Mouse (Mus musculus) c-Kit-positive CD71-negative TER-119-negative erythroid progenitor cells, embryonic 14.5 days (primary cell): ENCODE measurements around the gene Atp6v0d1.
A peak's percentile ranks its signal among the peaks of the same experiment; 100 is the strongest.
"Not testable (repeated sequence)": the region's sequence is repeated elsewhere in the genome, so short reads cannot be mapped to it uniquely, and the experiment has no call there.

ENCODE experiments used
- DNase-seq: peaks from one replicate; pipeline ENCODE4 v3.0.0-alpha.2; 2013; ENCODE audit warnings: low read depth

Gene Atp6v0d1

GRCm38 (mm10) chr8:105565952-105566702 lies at the start of gene Atp6v0d1:
TSS of gene Atp6v0d1 (minus strand) at chr8:105566047.
- DNase-seq = peak; percentile 100

DNA sequence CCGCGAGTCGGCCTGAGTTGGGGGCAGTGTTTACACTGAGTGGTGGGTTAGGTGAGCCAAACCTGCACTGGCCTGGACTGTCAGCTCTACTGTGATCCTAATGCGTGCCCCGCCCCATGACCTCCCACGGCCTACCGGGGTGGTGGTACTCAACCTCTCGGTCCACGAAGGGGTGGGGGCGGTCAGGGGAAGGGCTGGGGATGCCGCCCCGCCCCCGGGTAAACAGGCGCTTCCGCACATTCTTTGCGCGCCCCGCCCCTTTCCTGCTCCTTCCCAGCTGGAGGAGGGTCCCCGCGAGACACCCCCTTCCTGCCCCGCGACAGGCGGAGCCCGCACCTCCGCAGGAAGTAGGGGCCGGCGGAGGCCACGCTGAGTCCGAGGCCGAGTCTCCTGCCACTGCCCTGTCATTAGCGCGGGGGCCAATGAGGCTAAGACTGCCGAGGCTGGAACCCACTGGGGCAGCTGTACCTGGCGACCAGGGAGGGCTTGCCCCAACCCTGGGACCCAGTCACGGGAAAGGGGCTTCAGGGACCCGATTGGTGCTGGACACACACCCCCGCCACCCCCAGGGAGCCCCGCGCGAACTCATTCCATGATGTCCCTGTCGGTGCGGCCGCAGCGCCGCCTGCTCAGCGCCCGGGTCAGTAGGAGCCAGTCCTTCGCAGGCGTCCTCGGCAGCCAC lies 48.1 kb upstream of the Atp6v0d1 start:
- DNase-seq = no peak

DNA sequence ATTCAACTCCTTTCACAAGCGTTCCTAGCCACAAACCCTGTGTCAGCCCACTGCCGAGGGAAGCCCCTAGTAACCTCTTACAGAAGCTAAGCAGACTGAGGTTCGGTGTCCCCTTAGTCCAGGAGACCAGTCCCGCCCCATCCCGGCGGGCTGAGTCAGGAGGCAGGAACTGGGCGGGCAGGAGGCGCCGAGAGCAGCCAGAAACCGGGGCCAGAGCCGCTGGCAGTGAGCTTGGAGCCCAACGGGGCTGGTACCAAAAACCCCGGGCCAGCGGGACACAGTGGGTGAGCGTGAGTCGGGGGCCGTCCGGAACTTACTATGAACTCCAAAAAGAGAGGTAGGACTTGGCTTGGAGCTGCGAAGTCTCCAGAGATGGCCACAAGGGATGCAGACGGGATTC lies 47.2 kb upstream of the Atp6v0d1 start:
- DNase-seq = no peak

DNA sequence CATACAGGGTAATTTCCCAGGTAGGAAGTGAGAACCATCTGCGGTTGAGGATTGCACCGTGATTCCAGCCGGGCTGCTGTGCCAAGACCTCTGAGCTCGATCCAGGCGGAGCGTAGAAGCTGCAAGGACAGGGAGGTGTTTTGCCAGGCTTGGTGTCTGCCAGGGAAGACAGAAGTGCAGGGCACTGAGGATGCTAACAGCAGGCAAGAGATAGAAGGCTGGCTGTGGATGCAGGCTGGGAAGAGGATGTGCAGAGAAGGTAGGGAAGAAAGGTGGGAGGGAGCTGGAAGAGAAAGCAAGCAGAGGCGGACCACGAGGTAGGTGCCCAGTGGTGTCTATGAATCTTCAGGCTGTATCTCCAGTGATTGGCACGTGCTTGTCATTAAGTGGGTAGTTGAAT lies 46.0 kb upstream of the Atp6v0d1 start:
- DNase-seq = no peak

DNA sequence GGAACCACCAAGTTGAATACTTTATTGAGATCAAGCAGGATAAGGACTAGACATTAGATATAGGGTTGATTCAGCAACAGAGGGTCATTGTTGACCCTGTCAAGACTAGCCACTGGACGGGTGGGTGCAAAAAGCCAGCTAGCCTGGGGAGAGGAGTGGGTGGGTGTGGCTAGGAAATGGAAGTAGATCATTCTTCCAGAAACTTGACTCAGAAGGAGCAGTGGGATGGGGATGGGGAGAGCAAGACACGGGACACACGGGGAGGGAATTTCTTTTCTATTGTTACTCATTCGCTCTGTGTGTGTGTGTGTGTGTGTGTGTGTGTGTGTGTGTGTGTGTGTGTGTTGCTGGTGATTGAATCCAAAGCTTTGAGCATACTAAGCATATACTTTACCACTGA lies 43.9 kb upstream of the Atp6v0d1 start:
- no peak for DNase-seq

DNA sequence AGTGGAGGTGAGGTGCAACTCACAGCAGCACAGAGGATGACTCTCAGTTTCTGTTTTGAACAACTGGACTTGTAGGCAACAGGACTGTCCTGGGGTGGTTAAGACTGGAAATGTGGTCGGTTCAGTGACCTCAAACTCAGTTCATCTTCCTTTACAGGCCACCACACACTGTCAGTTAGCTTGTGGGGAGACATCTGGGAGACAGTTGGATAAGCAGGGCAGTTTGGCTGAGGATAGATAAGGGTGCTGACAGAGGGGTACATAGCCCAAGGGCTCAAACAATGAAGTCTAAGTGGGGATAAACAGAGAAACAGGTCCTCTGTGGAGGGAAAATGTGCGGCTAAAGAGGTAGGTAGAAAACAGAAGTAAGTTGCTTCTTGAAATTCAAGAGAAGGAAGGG lies 43.5 kb upstream of the Atp6v0d1 start:
- DNase-seq = no peak

GRCm38 (mm10) chr8:105607684-105608083 lies 41.8 kb upstream of the Atp6v0d1 start:
- no peak for DNase-seq

GRCm38 (mm10) chr8:105607062-105607461 lies 41.2 kb upstream of the Atp6v0d1 start:
- no peak for DNase-seq

- DNase-seq = no peak
Observed at GRCm38 (mm10) chr8:105606189-105607023, 40.6 kb upstream of the Atp6v0d1 start.

- no peak for DNase-seq
Observed at GRCm38 (mm10) chr8:105605491-105606188, 39.8 kb upstream of the Atp6v0d1 start.

GRCm38 (mm10) chr8:105604804-105605381 lies 39.0 kb upstream of the Atp6v0d1 start, which contains the start of gene Ripor1:
TSS of gene Ripor1 (plus strand) at chr8:105605255.
- DNase-seq = no peak

DNA sequence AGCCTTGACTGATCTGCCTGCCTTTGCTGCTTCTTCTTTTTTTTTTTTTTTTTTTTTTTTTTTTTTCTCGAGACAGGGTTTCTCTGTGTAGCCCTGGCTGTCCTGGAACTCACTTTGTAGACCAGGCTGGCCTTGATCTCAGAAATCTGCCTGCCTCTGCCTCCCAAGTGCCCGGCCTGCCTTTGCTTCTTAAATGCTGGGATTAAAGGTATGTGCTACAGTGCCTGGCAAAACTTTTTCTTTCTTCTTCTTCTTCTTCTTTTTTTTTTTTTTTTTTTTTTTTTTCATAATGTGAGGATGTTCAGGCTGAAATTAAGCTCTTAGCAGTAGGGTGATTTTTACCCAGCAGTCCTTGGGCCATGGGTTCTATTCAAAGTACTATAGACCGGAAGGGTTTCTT lies 36.7 kb upstream of the Atp6v0d1 start:
- not testable (repeated sequence) for DNase-seq

GRCm38 (mm10) chr8:105601301-105601700 lies 35.5 kb upstream of the Atp6v0d1 start:
- DNase-seq = no peak

DNA sequence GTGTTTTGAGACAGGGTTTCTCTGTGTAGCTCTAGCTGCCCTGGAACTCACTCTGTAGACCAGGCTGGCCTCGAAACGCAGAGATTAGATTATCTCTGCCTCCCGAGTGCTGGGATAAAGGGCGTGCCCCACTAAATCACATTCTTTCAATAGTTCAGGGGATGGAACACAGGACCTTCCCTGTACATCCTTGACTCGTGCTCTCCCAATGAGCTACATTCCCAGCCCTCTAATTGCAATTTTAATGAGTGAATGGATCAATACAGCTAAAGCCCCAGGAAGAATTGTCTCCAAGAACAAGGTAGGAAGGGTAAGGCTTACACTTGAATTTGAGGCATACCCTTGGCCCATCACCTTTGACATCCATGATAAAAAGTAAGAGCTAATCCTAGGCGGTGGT lies 32.9 kb upstream of the Atp6v0d1 start:
- DNase-seq = no peak

DNA sequence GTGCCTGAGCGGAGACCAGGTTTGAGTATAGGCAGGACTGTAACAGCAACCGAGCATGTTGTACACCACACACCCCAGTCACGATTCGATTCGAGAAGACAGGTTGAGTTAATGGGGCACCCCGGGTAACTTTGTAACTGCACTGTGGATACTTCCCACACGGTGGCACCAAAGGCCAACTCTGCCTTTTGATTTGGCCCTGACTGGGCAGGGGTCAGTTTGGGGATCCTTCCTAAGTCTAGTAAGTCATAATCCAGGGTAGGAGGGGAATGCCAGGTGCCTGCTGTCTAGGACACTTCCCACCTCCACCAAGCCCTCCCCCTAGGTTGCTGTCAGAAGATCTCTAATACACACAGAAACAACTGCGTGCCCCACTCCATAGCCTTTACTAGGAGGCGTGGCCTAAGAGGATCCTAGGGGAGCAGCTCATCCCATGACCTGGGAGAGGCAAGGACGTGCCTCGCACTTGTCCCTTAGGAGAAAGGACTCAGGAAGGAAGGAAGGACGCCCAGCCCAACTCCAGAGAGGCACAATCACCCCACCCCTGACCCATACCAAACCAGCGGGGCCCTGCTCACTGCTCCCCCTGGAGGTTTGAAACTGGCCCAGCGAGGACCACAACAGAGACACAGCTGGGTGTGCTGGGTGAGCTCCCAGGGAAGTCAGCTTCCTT lies 30.7 kb upstream of the Atp6v0d1 start:
- peak; percentile 62 for DNase-seq

DNA sequence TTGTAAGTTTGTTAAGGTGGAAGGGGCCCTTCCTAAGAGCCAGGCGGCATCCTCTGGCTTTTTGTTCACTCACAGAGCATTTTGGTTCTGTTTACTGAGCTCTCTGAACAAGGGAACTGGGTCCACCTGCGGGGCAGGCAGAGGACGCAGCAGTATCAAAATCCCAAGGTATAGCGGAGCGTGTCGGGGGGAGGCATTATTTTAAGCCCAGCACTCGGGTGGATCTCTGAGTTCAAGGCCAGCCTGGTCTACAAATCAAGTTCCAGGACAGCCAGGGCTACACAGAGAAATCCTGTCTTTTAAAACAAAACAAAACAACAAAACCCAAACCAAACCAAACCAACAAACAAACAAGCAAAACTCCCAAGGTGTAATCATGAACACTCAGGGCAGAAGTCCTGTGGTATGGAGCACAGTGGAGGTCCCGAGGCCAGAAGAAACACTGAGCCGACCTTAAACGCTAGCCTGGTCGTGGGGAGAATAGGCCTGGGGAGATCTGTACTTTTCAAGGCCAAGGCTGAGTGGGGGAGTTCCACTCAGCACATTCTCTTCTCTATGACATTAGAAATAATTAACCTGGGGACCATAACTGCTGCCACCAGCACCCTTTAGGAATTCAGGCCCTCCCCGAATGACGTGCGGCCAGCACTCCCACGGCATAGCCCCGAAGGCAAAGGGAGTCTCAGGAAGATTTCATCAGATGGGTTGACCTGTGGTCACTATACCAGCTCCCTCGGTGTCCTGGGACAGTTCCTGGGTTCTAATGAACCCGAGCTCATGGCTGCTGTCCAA lies 28.8 kb upstream of the Atp6v0d1 start:
- DNase-seq = no peak

- no peak for DNase-seq
Observed at GRCm38 (mm10) chr8:105593859-105594258, 28.0 kb upstream of the Atp6v0d1 start.

- no peak for DNase-seq
Observed at GRCm38 (mm10) chr8:105592431-105592830, 26.6 kb upstream of the Atp6v0d1 start.

- no peak for DNase-seq
Observed at GRCm38 (mm10) chr8:105579719-105580118, 13.9 kb upstream of the Atp6v0d1 start.

DNA sequence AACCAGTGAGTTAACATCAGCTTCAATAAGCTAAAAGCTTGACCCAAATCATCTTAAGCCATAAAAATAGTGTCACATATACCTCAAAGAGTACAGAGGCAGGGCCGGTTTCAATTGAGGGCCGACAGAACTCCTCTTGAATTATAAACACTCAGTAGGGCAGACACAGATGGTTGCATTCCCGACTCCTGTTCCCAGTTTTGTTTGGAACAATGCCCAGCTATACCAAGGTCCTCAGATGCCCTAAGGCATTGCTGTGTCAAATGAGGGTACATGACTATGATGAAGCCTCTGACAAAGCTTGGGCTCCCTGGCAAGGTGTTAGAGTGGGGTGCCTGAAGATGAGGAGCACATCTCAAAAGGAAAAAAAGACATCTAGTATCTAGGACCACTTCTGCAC lies 9.7 kb upstream of the Atp6v0d1 start:
- no peak for DNase-seq
